Mouse (Mus musculus): ENCODE measurements around the gene Pirt.
A peak's percentile ranks its signal among the peaks of the same experiment; 100 is the strongest.

Gene Pirt

GRCm38 (mm10) chr11:66911811-66912210, at the start of gene Pirt:
Gene Pirt (plus strand): TSS chr11:66911981.
- DNase-seq (ENCODE audit: low read depth): no peak

- peak; percentile 78 for DNase-seq (ENCODE audit: low read depth)
Measured at GRCm38 (mm10) chr11:66871701-66872100, 40.1 kb upstream of the Pirt start.

- no peak for DNase-seq (ENCODE audit: low read depth)
Measured at GRCm38 (mm10) chr11:66872773-66873470, 38.9 kb upstream of the Pirt start.

- no peak for DNase-seq (ENCODE audit: low read depth)
Measured at GRCm38 (mm10) chr11:66881291-66881690, 30.5 kb upstream of the Pirt start.

- DNase-seq (ENCODE audit: low read depth): no peak
Measured at GRCm38 (mm10) chr11:66882224-66883040, 29.3 kb upstream of the Pirt start.

GRCm38 (mm10) chr11:66892536-66892935, 19.2 kb upstream of the Pirt start:
- no peak for DNase-seq (ENCODE audit: low read depth)

- DNase-seq (ENCODE audit: low read depth): no peak
Measured at GRCm38 (mm10) chr11:66898747-66899146, 13.0 kb upstream of the Pirt start.

GRCm38 (mm10) chr11:66899426-66899825, 12.4 kb upstream of the Pirt start:
- DNase-seq (ENCODE audit: low read depth): peak; percentile 60

GRCm38 (mm10) chr11:66902801-66903200, 9.0 kb upstream of the Pirt start:
- DNase-seq (ENCODE audit: low read depth): no peak

- DNase-seq (ENCODE audit: low read depth): peak; percentile 87
Measured at GRCm38 (mm10) chr11:66905617-66906384, 6.0 kb upstream of the Pirt start.

GRCm38 (mm10) chr11:66912531-66913458, 1.0 kb downstream of the Pirt start:
- no peak for DNase-seq (ENCODE audit: low read depth)

- peak; percentile 52 for DNase-seq (ENCODE audit: low read depth)
Measured at GRCm38 (mm10) chr11:66914249-66914648, 2.5 kb downstream of the Pirt start.

GRCm38 (mm10) chr11:66920012-66920411, 8.2 kb downstream of the Pirt start:
- no peak for DNase-seq (ENCODE audit: low read depth)

GRCm38 (mm10) chr11:66924095-66924823, 12.5 kb downstream of the Pirt start:
- DNase-seq (ENCODE audit: low read depth): no peak

- DNase-seq (ENCODE audit: low read depth): no peak
Measured at GRCm38 (mm10) chr11:66928311-66928710, 16.5 kb downstream of the Pirt start.

- no peak for DNase-seq (ENCODE audit: low read depth)
Measured at GRCm38 (mm10) chr11:66932827-66933599, 21.2 kb downstream of the Pirt start.

GRCm38 (mm10) chr11:66934428-66935173, 22.8 kb downstream of the Pirt start:
- no peak for DNase-seq (ENCODE audit: low read depth)

GRCm38 (mm10) chr11:66942011-66942410, 30.2 kb downstream of the Pirt start:
- no peak for DNase-seq (ENCODE audit: low read depth)

GRCm38 (mm10) chr11:66945224-66945767, 33.5 kb downstream of the Pirt start:
- no peak for DNase-seq (ENCODE audit: low read depth)
